Mouse (Mus musculus) lung, embryonic 16.5 days (tissue): ENCODE data around the gene Gm11146. TPM values are rescaled to one million over a fixed set of nuclear protein-coding genes. Genes with fewer than 3 reads are reported as not detected.

Experiments
- ATAC-seq: fragments of 200-750 bp; cut with Nextera tagmentation; 2 replicates; pipeline ENCODE4 v1.8.0; 2017; ENCODE audit warnings: low read depth, mild to moderate bottlenecking, moderate library complexity
- H3K27ac ChIP-seq: fragments of 300-500 bp; sonication (generic); 2 replicates; pipeline ENCODE4 v1.5.1; 2014; ENCODE audit warnings: mild to moderate bottlenecking, control low read depth, low read length
- H3K27me3 ChIP-seq: fragments of 300-500 bp; sonication (generic); 2 replicates; pipeline ENCODE4 v1.6.1; 2014; ENCODE audit warnings: low read depth, low read length, mixed read lengths; ENCODE audit not compliant: control insufficient read depth, insufficient read depth
- H3K36me3 ChIP-seq: fragments of 300-500 bp; sonication (generic); 2 replicates; pipeline ENCODE4 v1.6.1; 2014; ENCODE audit warnings: low read length; ENCODE audit not compliant: control insufficient read depth, insufficient read depth
- H3K4me1 ChIP-seq: fragments of 300-500 bp; sonication (generic); replicated peaks from 2 replicates; pipeline ENCODE4 v1.6.1; 2014; ENCODE audit warnings: low read length, mixed read lengths; ENCODE audit not compliant: control insufficient read depth, insufficient read depth
- H3K4me2 ChIP-seq: fragments of 300-500 bp; sonication (generic); 2 replicates; pipeline ENCODE4 v1.6.1; 2014; ENCODE audit warnings: low read depth, low read length, control low read depth
- H3K4me3 ChIP-seq: fragments of 300-500 bp; sonication (generic); 2 replicates; pipeline ENCODE4 v1.5.1; 2014; ENCODE audit warnings: mild to moderate bottlenecking, low read length, control low read depth
- H3K9ac ChIP-seq: fragments of 300-500 bp; sonication (generic); 2 replicates; pipeline ENCODE4 v1.6.1; 2014; ENCODE audit warnings: low read length, control low read depth
- H3K9me3 ChIP-seq: fragments of 300-500 bp; sonication (generic); 2 replicates; pipeline ENCODE4 v1.6.1; 2016; ENCODE audit warnings: low read length; ENCODE audit not compliant: control insufficient read depth
- WGBS: fragments of 180-500 bp; shearing (Covaris S2); extraction: QIAGEN DNeasy Blood & Tissue Kit; methylation state at CpG from one replicate; pipeline ENCODE4 v1.1.7; 2014; 5-methylcytosine and 5-hydroxymethylcytosine counted together
- polyA plus RNA-seq: library from polyadenylated mRNA; unstranded; fragments of >200 nt; fragmentation: Nextera tagmentation; extraction: Ambion mirVana; gene quantifications from 2 replicates; pipeline ENCODE4 v1.2.1, GENCODE M21; 2015

Gene Gm11146
- not detected in 2 replicates for polyA plus RNA-seq

- WGBS = 81% methylated on average over 1 of the region's 1 CpGs
- H3K4me1 ChIP-seq = no peaks in the 10 kb centered on the region
- ATAC-seq = no peak
Observed at GRCm38 (mm10) chr16:77601994-77602393, at the start of gene Gm11146. Gene Gm11146 (minus strand): TSS chr16:77602094.

GRCm38 (mm10) chr16:77650596-77650995 is 48.7 kb upstream of the Gm11146 start:
- H3K4me3 ChIP-seq = no peak overlapping the region
- ATAC-seq = no peak
- 82% methylated on average over 1 of the region's 1 CpGs for WGBS
- no peaks in the 10 kb centered on the region; the same call in 1 of the 2 replicates for H3K4me1 ChIP-seq
- no peak overlapping the region for H3K9ac ChIP-seq
- H3K9me3 ChIP-seq = no peaks in the 10 kb centered on the region
- H3K36me3 ChIP-seq = no peaks in the 10 kb centered on the region
- H3K27me3 ChIP-seq = no peaks in the 10 kb centered on the region
- H3K27ac ChIP-seq = no peak overlapping the region
- H3K4me2 ChIP-seq = no peak overlapping the region

More at GRCm38 (mm10) chr16:77601994-77602393, at the start of gene Gm11146:
- no peaks in the 10 kb centered on the region for H3K36me3 ChIP-seq
- H3K4me2 ChIP-seq = no peak within 1 kb of the TSS
- H3K4me3 ChIP-seq = no peak within 1 kb of the TSS
- no peaks in the 10 kb centered on the region for H3K9me3 ChIP-seq
- no peak within 1 kb of the TSS for H3K27ac ChIP-seq
- H3K27me3 ChIP-seq = no peaks in the 10 kb centered on the region
- H3K9ac ChIP-seq = no peak within 1 kb of the TSS

- Histone ChIP-seq H3K4me2 (no peak overlapping the region), H3K36me3 (no peaks in the 10 kb centered on the region), H3K4me3 (no peak overlapping the region), H3K9ac (no peak overlapping the region), H3K27ac (no peak overlapping the region), H3K9me3 (no peaks in the 10 kb centered on the region), H3K4me1 (peaks cover 3% of the 10 kb centered on the region), H3K27me3 (no peaks in the 10 kb centered on the region)
- no peak for ATAC-seq
- WGBS = 70% methylated on average over 2 of the region's 2 CpGs
Observed at GRCm38 (mm10) chr16:77649006-77649405, 47.1 kb upstream of the Gm11146 start.

- H3K9ac ChIP-seq = no peak overlapping the region
- WGBS = 45% methylated on average over 2 of the region's 2 CpGs
- no peak overlapping the region for H3K4me2 ChIP-seq
- no peaks in the 10 kb centered on the region for H3K27me3 ChIP-seq
- ATAC-seq = no peak
- peaks cover 3% of the 10 kb centered on the region for H3K4me1 ChIP-seq
- no peaks in the 10 kb centered on the region for H3K9me3 ChIP-seq
- no peak overlapping the region for H3K4me3 ChIP-seq
- H3K27ac ChIP-seq = no peak overlapping the region
- no peaks in the 10 kb centered on the region for H3K36me3 ChIP-seq
Observed at GRCm38 (mm10) chr16:77648181-77648580, 46.3 kb upstream of the Gm11146 start.

GRCm38 (mm10) chr16:77646146-77646545 is 44.3 kb upstream of the Gm11146 start:
- Histone ChIP-seq H3K27ac (no peak overlapping the region), H3K4me3 (no peak overlapping the region), H3K9me3 (no peaks in the 10 kb centered on the region), H3K4me2 (no peak overlapping the region), H3K27me3 (no peaks in the 10 kb centered on the region), H3K9ac (no peak overlapping the region), H3K4me1 (peaks cover 3% of the 10 kb centered on the region), H3K36me3 (no peaks in the 10 kb centered on the region)
- ATAC-seq = no peak
- WGBS = 80% methylated on average over 7 of the region's 7 CpGs

GRCm38 (mm10) chr16:77644976-77645375 is 43.1 kb upstream of the Gm11146 start:
- Histone ChIP-seq H3K4me1 (peaks cover 3% of the 10 kb centered on the region), H3K36me3 (no peaks in the 10 kb centered on the region), H3K9me3 (no peaks in the 10 kb centered on the region), H3K27me3 (no peaks in the 10 kb centered on the region), H3K4me2 (no peak overlapping the region), H3K9ac (no peak overlapping the region), H3K4me3 (no peak overlapping the region), H3K27ac (no peak overlapping the region)
- ATAC-seq = no peak
- 47% methylated on average over 1 of the region's 1 CpGs for WGBS

GRCm38 (mm10) chr16:77643871-77644720 is 42.2 kb upstream of the Gm11146 start:
- 2% methylated on average over 31 of the region's 31 CpGs for WGBS
- peak; percentile 82 for ATAC-seq

GRCm38 (mm10) chr16:77643036-77643870 is 41.4 kb upstream of the Gm11146 start:
- Histone ChIP-seq H3K9me3 (no peaks in the 10 kb centered on the region), H3K4me2 (peak overlapping the region; percentile 94), H3K4me3 (peak overlapping the region; percentile 59), H3K9ac (peak overlapping the region; percentile 64; the same call in 1 of the 2 replicates), H3K27ac (no peak overlapping the region), H3K4me1 (peaks cover 3% of the 10 kb centered on the region; the same call in 1 of the 2 replicates), H3K36me3 (no peaks in the 10 kb centered on the region), H3K27me3 (no peaks in the 10 kb centered on the region)
- WGBS = 66% methylated on average over 14 of the region's 14 CpGs
- no peak for ATAC-seq

More at GRCm38 (mm10) chr16:77643871-77644720, 42.2 kb upstream of the Gm11146 start:
- H3K4me3 ChIP-seq = peak overlapping the region; percentile 59
- peak overlapping the region; percentile 43 for H3K27ac ChIP-seq
- no peaks in the 10 kb centered on the region for H3K9me3 ChIP-seq
- peaks cover 3% of the 10 kb centered on the region for H3K4me1 ChIP-seq
- no peaks in the 10 kb centered on the region for H3K27me3 ChIP-seq
- H3K4me2 ChIP-seq = peak overlapping the region; percentile 94
- peak overlapping the region; percentile 64 for H3K9ac ChIP-seq
- no peaks in the 10 kb centered on the region for H3K36me3 ChIP-seq

- no peaks in the 10 kb centered on the region for H3K27me3 ChIP-seq
- peak; percentile 86 for ATAC-seq
- no peaks in the 10 kb centered on the region for H3K4me1 ChIP-seq
- no peaks in the 10 kb centered on the region for H3K36me3 ChIP-seq
- no peak overlapping the region for H3K9ac ChIP-seq
- no peak overlapping the region for H3K4me3 ChIP-seq
- peak overlapping the region; percentile 22; the same call in 1 of the 2 replicates for H3K4me2 ChIP-seq
- H3K9me3 ChIP-seq = no peaks in the 10 kb centered on the region
- 39% methylated on average over 6 of the region's 6 CpGs for WGBS
- peak overlapping the region; percentile 3; the same call in 1 of the 2 replicates for H3K27ac ChIP-seq
Observed at GRCm38 (mm10) chr16:77636497-77636896, 34.6 kb upstream of the Gm11146 start.
